Mouse (Mus musculus) thymus, postnatal 14 days (tissue): ENCODE measurements around the gene Itpa.

Experiments
- DNase-seq: peaks from one replicate; pipeline ENCODE4 v3.0.0; 2021

The Itpa gene

DNA sequence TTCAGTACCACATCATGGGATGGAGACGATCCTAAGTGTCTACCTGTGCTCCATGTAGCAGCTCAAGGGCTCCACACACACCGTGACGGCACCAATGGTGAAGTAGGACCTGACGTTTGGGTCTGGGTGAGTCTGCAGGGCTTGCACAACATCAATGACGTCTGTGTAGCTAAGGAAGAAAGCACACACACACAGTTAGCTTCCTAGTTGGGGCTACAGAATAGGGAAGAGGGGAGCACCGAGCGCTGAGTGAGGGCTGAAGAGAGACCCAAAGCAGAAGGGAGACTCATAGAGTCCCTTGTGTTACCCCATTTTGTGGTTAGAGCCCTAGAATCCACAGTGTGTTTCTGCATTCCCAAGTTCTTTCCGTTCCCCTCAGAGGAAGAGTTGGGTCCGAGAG is 63.3 kb downstream of the Itpa start:
- DNase-seq: no peak
